Mouse (Mus musculus) limb, embryonic 14.5 days (tissue): ENCODE measurements at regions not wholly inside any gene's neighbourhood (a gene's known extent, or its start where the extent isn't known, plus 50 kb on each side); places are given as distances from the start of the nearest gene placed in this dataset.

Experiments used
- ATAC-seq: fragments of 200-750 bp; cut with Nextera tagmentation; 2 replicates; pipeline ENCODE4 v1.8.0; 2017; ENCODE audit warnings: low read depth, moderate number of reproducible peaks, moderate TSS enrichment; ENCODE audit not compliant: low FRiP score
- DNase-seq: peaks from one replicate; pipeline ENCODE4 v3.0.0-alpha.2; 2015; ENCODE audit warnings: low spot score
- H3K27ac ChIP-seq: fragments of 300-500 bp; sonication (generic); replicated peaks from 2 replicates; pipeline ENCODE4 v1.5.1; 2014; ENCODE audit warnings: low read depth, mild to moderate bottlenecking, low read length, moderate library complexity, mixed read lengths
- H3K27me3 ChIP-seq: fragments of 300-500 bp; sonication (generic); 2 replicates; pipeline ENCODE4 v1.6.1; 2014; ENCODE audit warnings: low read length, mixed read lengths; ENCODE audit not compliant: control insufficient read depth, insufficient read depth
- H3K36me3 ChIP-seq: fragments of 300-500 bp; sonication (generic); 2 replicates; pipeline ENCODE4 v1.6.1; 2014; ENCODE audit warnings: mild to moderate bottlenecking, low read length, moderate library complexity, mixed read lengths; ENCODE audit not compliant: control insufficient read depth, insufficient read depth
- H3K4me1 ChIP-seq: fragments of 300-500 bp; sonication (generic); 2 replicates; pipeline ENCODE4 v1.6.1; 2014; ENCODE audit warnings: antibody characterized with exemption, low read length, mixed read lengths; ENCODE audit not compliant: control insufficient read depth, insufficient read depth
- H3K4me2 ChIP-seq: fragments of 300-500 bp; sonication (generic); replicated peaks from 2 replicates; pipeline ENCODE4 v1.6.1; 2014; ENCODE audit warnings: low read depth, mild to moderate bottlenecking, low read length, moderate library complexity; ENCODE audit not compliant: severe bottlenecking
- H3K4me3 ChIP-seq: fragments of 300-500 bp; sonication (generic); replicated peaks from 2 replicates; pipeline ENCODE4 v1.5.1; 2014; ENCODE audit warnings: low read length
- H3K9ac ChIP-seq: fragments of 300-500 bp; sonication (generic); 2 replicates; pipeline ENCODE4 v1.6.1; 2014; ENCODE audit warnings: mild to moderate bottlenecking, low read depth, low read length, moderate library complexity; ENCODE audit not compliant: severe bottlenecking
- H3K9me3 ChIP-seq: fragments of 300-500 bp; sonication (generic); 2 replicates; pipeline ENCODE4 v1.6.1; 2016; ENCODE audit warnings: low read length; ENCODE audit not compliant: control insufficient read depth
- POLR2A ChIP-seq: fragments of 200-500 bp; IDR thresholded peaks from 2 replicates; pipeline ENCODE4 v1.8.0; 2012; ENCODE audit warnings: inconsistent platforms, mild to moderate bottlenecking, moderate library complexity, borderline replicate concordance; ENCODE audit not compliant: insufficient read depth, insufficient read length; ENCODE audit errors: extremely low read depth
- WGBS: fragments of 180-500 bp; shearing (Covaris S2); extraction: QIAGEN DNeasy Blood & Tissue Kit; methylation state at CpG from one replicate; pipeline ENCODE4 v1.1.7; 2014; 5-methylcytosine and 5-hydroxymethylcytosine counted together

DNA sequence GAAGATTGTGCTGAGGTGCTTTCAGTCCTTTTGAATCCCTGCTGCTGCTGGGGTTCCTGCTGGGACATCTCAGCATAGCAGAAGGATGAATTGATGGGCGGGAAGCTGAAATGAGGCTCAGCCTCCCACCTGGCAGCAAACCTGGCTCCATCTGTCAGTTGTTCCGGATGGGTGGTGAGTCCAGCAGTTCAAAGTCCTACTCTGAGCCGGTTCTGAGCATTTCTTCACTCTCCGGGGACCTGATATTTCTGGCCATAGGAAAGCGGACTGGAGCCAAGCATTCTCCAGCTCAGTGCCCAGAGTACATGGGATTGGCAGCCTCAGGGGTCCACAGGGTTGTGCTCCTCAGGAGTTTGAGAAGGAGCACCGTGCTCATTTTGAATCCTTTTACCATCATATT is 971.1 kb downstream of the Synb start:
- no peak for TF ChIP-seq POLR2A
- ATAC-seq (no peak), DNase-seq (no peak)
- Histone ChIP-seq H3K9ac (no peak overlapping the region), H3K9me3 (no peaks in the 10 kb centered on the region), H3K4me2 (no peak overlapping the region), H3K27ac (no peak overlapping the region), H3K4me1 (no peaks in the 10 kb centered on the region), H3K27me3 (no peaks in the 10 kb centered on the region), H3K36me3 (no peaks in the 10 kb centered on the region), H3K4me3 (no peak overlapping the region)
- 59% methylated on average over 6 of the region's 6 CpGs for WGBS

DNA sequence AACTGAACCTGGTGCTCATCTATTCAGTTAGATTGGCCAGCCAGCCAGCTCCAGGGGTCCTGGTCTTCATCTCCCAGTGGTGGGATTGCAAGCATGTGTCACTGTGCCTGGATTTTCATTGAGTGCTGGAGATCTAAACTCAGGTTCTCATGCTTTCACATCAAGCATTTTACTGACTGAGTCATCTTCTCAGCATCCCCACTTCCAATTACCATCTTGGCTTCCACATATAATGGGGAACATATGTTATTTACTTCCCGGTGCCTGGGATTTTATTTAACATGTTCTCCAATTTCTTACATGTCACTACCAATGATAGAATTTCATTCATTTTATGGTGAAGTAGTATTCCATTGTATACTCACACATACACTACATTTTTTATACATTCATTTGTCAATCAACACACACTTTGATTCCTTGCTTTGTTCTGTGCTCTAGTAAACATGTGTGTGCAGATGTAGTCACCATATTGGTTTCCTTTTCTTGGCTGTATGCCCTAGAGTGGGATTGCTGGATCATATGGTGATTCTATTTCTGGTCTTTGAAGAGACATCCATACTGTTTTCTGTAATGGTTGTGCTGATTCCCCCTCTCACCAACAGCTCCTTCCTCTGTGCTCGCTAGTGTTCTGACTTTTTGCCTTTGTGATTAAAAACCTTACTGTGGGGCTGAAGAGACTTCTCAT is 986.0 kb downstream of the Synb start:
- no peaks in the 10 kb centered on the region for H3K27me3 ChIP-seq
- DNase-seq (peak; percentile 29), ATAC-seq (no peak)
- no peak overlapping the region for H3K27ac ChIP-seq
- H3K4me2 ChIP-seq: no peak overlapping the region
- no peaks in the 10 kb centered on the region for H3K36me3 ChIP-seq
- H3K4me3 ChIP-seq: no peak overlapping the region
- no peaks in the 10 kb centered on the region for H3K9me3 ChIP-seq
- H3K9ac ChIP-seq: no peak overlapping the region
- H3K4me1 ChIP-seq: no peaks in the 10 kb centered on the region
- 63% methylated on average over 2 of the region's 2 CpGs for WGBS
- TF ChIP-seq POLR2A: no peak

DNA sequence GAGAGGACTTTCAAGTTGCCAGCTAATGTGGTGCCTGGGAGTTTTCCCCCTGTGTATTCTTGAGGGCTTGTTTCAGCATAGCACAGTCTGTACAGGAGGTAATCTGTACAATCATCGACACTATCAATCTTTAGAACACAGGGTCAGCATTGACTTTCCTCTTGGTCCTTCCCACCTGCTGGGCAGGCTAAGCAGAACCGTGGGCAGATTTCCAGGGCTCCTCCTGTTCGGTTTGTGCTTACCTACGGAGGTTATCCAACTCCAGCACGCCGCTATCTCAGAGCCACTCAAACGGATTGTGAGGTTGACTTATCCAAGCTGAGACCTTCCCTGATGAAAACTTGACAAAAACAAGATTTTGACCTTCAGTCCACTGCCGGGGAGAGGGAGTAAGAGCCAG is 988.9 kb downstream of the Synb start:
- Histone ChIP-seq H3K27ac (no peak overlapping the region), H3K36me3 (no peaks in the 10 kb centered on the region), H3K9ac (no peak overlapping the region), H3K4me2 (no peak overlapping the region), H3K27me3 (no peaks in the 10 kb centered on the region), H3K4me3 (no peak overlapping the region), H3K4me1 (no peaks in the 10 kb centered on the region), H3K9me3 (no peaks in the 10 kb centered on the region)
- WGBS: 91% methylated on average over 8 of the region's 8 CpGs
- TF ChIP-seq POLR2A: no peak
- no peak for ATAC-seq
- no peak for DNase-seq

DNA sequence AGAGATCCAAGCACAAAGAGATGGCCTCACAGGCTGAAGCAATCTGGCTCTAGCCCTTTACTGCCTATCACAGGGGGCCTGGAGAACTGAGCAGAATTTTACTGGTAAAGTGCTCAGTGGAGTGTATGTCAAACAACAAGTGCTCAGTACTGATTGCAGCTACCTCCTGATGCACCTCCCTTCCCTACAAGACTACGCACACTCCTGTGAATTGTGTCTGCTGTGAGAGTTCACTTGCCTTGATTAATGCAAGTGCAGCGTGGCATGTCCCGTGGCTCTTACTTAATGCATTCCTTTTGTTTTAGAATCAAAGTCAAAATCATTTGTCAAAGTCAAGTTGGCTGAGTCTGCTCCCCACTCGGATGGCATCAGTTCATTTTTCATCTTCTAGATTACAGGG is 992.4 kb downstream of the Synb start:
- no peak overlapping the region for H3K4me3 ChIP-seq
- WGBS: 68% methylated on average over 4 of the region's 4 CpGs

DNA sequence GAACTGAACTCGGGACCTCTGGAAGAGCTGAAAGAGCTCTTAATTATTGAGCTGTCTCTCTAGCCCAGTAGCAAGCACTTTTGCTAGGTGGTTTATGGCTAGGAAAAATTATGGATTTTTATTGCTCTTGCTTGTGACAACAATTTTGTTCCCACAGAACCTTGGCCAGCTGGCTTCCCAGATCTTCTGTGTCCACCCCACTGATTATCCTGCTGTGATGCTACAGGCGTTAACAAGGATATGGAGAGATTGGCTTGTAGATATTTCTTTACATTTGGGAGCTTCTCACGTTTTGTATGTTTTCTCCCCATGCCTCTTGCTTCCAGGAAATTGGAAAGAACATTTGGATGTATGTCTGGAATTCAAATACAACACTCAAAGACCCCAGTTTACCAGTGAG is 1008.6 kb downstream of the Synb start:
- no peak overlapping the region for H3K9ac ChIP-seq
- no peak for ATAC-seq
- DNase-seq: no peak
- no peak overlapping the region for H3K27ac ChIP-seq
- no peaks in the 10 kb centered on the region for H3K9me3 ChIP-seq
- no peaks in the 10 kb centered on the region for H3K36me3 ChIP-seq
- H3K4me2 ChIP-seq: no peak overlapping the region
- no peak overlapping the region for H3K4me3 ChIP-seq
- WGBS: 73% methylated on average over 3 of the region's 3 CpGs
- no peaks in the 10 kb centered on the region for H3K27me3 ChIP-seq
- no peaks in the 10 kb centered on the region for H3K4me1 ChIP-seq
- TF ChIP-seq POLR2A: no peak

More for the DNA sequence above, 992.4 kb downstream of the Synb start:
- H3K4me2 ChIP-seq: no peak overlapping the region
- DNase-seq (no peak), ATAC-seq (no peak)
- no peak overlapping the region for H3K9ac ChIP-seq
- TF ChIP-seq POLR2A: no peak
- H3K27me3 ChIP-seq: no peaks in the 10 kb centered on the region
- H3K36me3 ChIP-seq: no peaks in the 10 kb centered on the region
- H3K27ac ChIP-seq: no peak overlapping the region
- no peaks in the 10 kb centered on the region for H3K9me3 ChIP-seq
- H3K4me1 ChIP-seq: no peaks in the 10 kb centered on the region

DNA sequence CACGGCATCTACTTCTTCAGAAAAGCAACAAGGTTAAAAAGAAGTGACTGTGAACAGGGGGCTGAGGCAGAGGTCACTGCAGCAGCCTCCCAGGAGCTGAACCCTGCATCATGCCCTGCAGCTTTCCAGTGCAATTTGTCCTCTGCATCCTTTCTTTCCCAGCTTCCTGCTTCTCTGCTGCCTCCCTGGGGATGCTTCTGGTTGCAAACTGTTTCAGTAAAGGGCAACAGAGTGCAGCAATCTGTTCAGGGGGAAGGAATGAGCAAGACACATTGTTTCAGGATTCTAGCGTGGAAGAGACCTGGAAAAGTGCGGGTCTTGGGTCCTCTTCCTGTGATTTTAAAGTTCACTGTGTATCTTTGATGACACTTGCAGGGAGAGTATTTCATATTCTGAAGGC is 1032.7 kb downstream of the Synb start:
- no peak overlapping the region for H3K4me3 ChIP-seq
- H3K9me3 ChIP-seq: no peaks in the 10 kb centered on the region
- DNase-seq: no peak
- ATAC-seq: no peak
- H3K9ac ChIP-seq: no peak overlapping the region
- no peaks in the 10 kb centered on the region for H3K4me1 ChIP-seq
- no peak for TF ChIP-seq POLR2A
- no peak overlapping the region for H3K4me2 ChIP-seq
- 62% methylated on average over 3 of the region's 3 CpGs for WGBS
- no peak overlapping the region for H3K27ac ChIP-seq
- H3K27me3 ChIP-seq: no peaks in the 10 kb centered on the region
- H3K36me3 ChIP-seq: no peaks in the 10 kb centered on the region
